Mouse (Mus musculus) neural tube, embryonic 14.5 days (tissue): ENCODE data around the gene Lypd3. TPM values are rescaled to one million over a fixed set of nuclear protein-coding genes. Genes with fewer than 3 reads are reported as not detected.
A peak's percentile ranks its signal among the peaks of the same experiment; 100 is the strongest.

Experiments
- ATAC-seq: fragments of 200-750 bp; cut with Nextera tagmentation; 2 replicates; pipeline ENCODE4 v1.8.0; 2017; ENCODE audit warnings: low read depth, mild to moderate bottlenecking, moderate TSS enrichment, moderate library complexity
- H3K27ac ChIP-seq: fragments of 300-500 bp; sonication (generic); 2 replicates; pipeline ENCODE4 v1.5.1; 2014; ENCODE audit warnings: low read depth, mild to moderate bottlenecking, control low read depth, low read length, moderate library complexity, mixed read lengths
- H3K27me3 ChIP-seq: fragments of 300-500 bp; sonication (generic); 2 replicates; pipeline ENCODE4 v1.6.1; 2014; ENCODE audit warnings: low read length; ENCODE audit not compliant: control insufficient read depth, insufficient read depth
- H3K36me3 ChIP-seq: fragments of 300-500 bp; sonication (generic); 2 replicates; pipeline ENCODE4 v1.6.1; 2014; ENCODE audit warnings: low read length, mixed read lengths; ENCODE audit not compliant: control insufficient read depth, insufficient read depth
- H3K4me1 ChIP-seq: fragments of 300-500 bp; sonication (generic); 2 replicates; pipeline ENCODE4 v1.6.1; 2014; ENCODE audit warnings: low read length; ENCODE audit not compliant: control insufficient read depth, insufficient read depth
- H3K4me2 ChIP-seq: fragments of 300-500 bp; sonication (generic); 2 replicates; pipeline ENCODE4 v1.6.1; 2014; ENCODE audit warnings: mild to moderate bottlenecking, low read depth, low read length, control low read depth
- H3K4me3 ChIP-seq: fragments of 300-500 bp; sonication (generic); 2 replicates; pipeline ENCODE4 v1.5.1; 2014; ENCODE audit warnings: low read depth, low read length, control low read depth, mixed read lengths
- H3K9ac ChIP-seq: fragments of 300-500 bp; sonication (generic); replicated peaks from 2 replicates; pipeline ENCODE4 v1.6.1; 2014; ENCODE audit warnings: low read depth, mild to moderate bottlenecking, control low read depth, low read length, mixed read lengths
- H3K9me3 ChIP-seq: fragments of 300-500 bp; sonication (generic); 2 replicates; pipeline ENCODE4 v1.6.1; 2016; ENCODE audit warnings: low read length; ENCODE audit not compliant: control insufficient read depth
- WGBS: fragments of 180-500 bp; shearing (Covaris S2); extraction: QIAGEN DNeasy Blood & Tissue Kit; methylation state at CpG from one replicate; pipeline ENCODE4 v1.1.7; 2014; 5-methylcytosine and 5-hydroxymethylcytosine counted together
- polyA plus RNA-seq: library from polyadenylated mRNA; unstranded; fragments of >200 nt; fragmentation: Nextera tagmentation; extraction: Ambion mirVana; gene quantifications from 2 replicates; pipeline ENCODE4 v1.2.1, GENCODE M21; 2014

Gene Lypd3
- polyA plus RNA-seq, result 0.16 TPM in 1 of 2 replicates, not detected in the other

- WGBS, result 16% methylated on average over 15 of the region's 15 CpGs
- Histone ChIP-seq H3K9me3 (no peaks in the 10 kb centered on the region), H3K4me3 (no peak within 1 kb of the TSS), H3K36me3 (no peaks in the 10 kb centered on the region), H3K4me1 (peaks cover 7% of the 10 kb centered on the region; the same call in 1 of the 2 replicates), H3K27me3 (peaks cover 32% of the 10 kb centered on the region), H3K9ac (no peak within 1 kb of the TSS), H3K27ac (no peak within 1 kb of the TSS), H3K4me2 (no peak within 1 kb of the TSS)
- ATAC-seq, result no peak
These were observed at the start of gene Lypd3 for GRCm38 (mm10) chr7:24636264-24636663. Gene Lypd3, plus strand, starts transcription at chr7:24636550.

- peak overlapping the region; percentile 68 for H3K4me2 ChIP-seq
- no peak overlapping the region for H3K27ac ChIP-seq
- peak overlapping the region; percentile 71 for H3K9ac ChIP-seq
- H3K27me3 ChIP-seq, result peaks cover 17% of the 10 kb centered on the region
- WGBS, result 8% methylated on average over 8 of the region's 8 CpGs
- H3K4me1 ChIP-seq, result no peaks in the 10 kb centered on the region
- ATAC-seq, result peak; percentile 60
- H3K9me3 ChIP-seq, result no peaks in the 10 kb centered on the region
- no peaks in the 10 kb centered on the region for H3K36me3 ChIP-seq
- peak overlapping the region; percentile 51 for H3K4me3 ChIP-seq
These were observed 49.5 kb upstream of the Lypd3 start for GRCm38 (mm10) chr7:24586828-24587227.

- Histone ChIP-seq H3K4me1 (no peaks in the 10 kb centered on the region), H3K4me3 (peak within 1 kb of the TSS; percentile 51), H3K27ac (no peak within 1 kb of the TSS), H3K9me3 (no peaks in the 10 kb centered on the region), H3K9ac (peak within 1 kb of the TSS; percentile 71), H3K4me2 (peak within 1 kb of the TSS; percentile 68), H3K27me3 (peaks cover 17% of the 10 kb centered on the region), H3K36me3 (no peaks in the 10 kb centered on the region)
- peak; percentile 67 for ATAC-seq
- WGBS, result 6% methylated on average over 30 of the region's 30 CpGs
These were observed 48.8 kb upstream of the Lypd3 start, which contains the start of the genes Ethe1 and Zfp575 for GRCm38 (mm10) chr7:24587330-24588105. Gene Ethe1, plus strand, starts transcription at chr7:24587543. Gene Zfp575, minus strand, starts transcription at chr7:24587641.

GRCm38 (mm10) chr7:24588336-24588735, 48.0 kb upstream of the Lypd3 start:
- ATAC-seq, result no peak
- H3K4me3 ChIP-seq, result no peak overlapping the region
- no peak overlapping the region for H3K27ac ChIP-seq
- peaks cover under 1% of the 10 kb centered on the region; the same call in 1 of the 2 replicates for H3K4me1 ChIP-seq
- no peaks in the 10 kb centered on the region for H3K9me3 ChIP-seq
- peaks cover 17% of the 10 kb centered on the region for H3K27me3 ChIP-seq
- H3K4me2 ChIP-seq, result no peak overlapping the region
- WGBS, result 85% methylated on average over 13 of the region's 13 CpGs
- no peaks in the 10 kb centered on the region for H3K36me3 ChIP-seq
- no peak overlapping the region for H3K9ac ChIP-seq

GRCm38 (mm10) chr7:24591735-24592134, 44.6 kb upstream of the Lypd3 start:
- no peak overlapping the region for H3K27ac ChIP-seq
- 69% methylated on average over 5 of the region's 5 CpGs for WGBS
- H3K4me2 ChIP-seq, result no peak overlapping the region
- H3K9me3 ChIP-seq, result no peaks in the 10 kb centered on the region
- H3K4me1 ChIP-seq, result peaks cover 3% of the 10 kb centered on the region; the same call in 1 of the 2 replicates
- ATAC-seq, result no peak
- no peak overlapping the region for H3K4me3 ChIP-seq
- no peaks in the 10 kb centered on the region for H3K36me3 ChIP-seq
- no peak overlapping the region for H3K9ac ChIP-seq
- H3K27me3 ChIP-seq, result 0 out of 2 replicates have a peak, but pooled peaks cover 2% of the 10 kb centered on the region

- H3K36me3 ChIP-seq, result no peaks in the 10 kb centered on the region
- H3K27me3 ChIP-seq, result 0 out of 2 replicates have a peak, but pooled peaks cover 2% of the 10 kb centered on the region
- H3K9me3 ChIP-seq, result no peaks in the 10 kb centered on the region
- no peak overlapping the region for H3K4me2 ChIP-seq
- peaks cover 3% of the 10 kb centered on the region; the same call in 1 of the 2 replicates for H3K4me1 ChIP-seq
- H3K9ac ChIP-seq, result no peak overlapping the region
- 58% methylated on average over 4 of the region's 4 CpGs for WGBS
- no peak overlapping the region for H3K4me3 ChIP-seq
- H3K27ac ChIP-seq, result no peak overlapping the region
- no peak for ATAC-seq
These were observed 44.2 kb upstream of the Lypd3 start for GRCm38 (mm10) chr7:24592163-24592562.

- Histone ChIP-seq H3K4me1 (peaks cover 3% of the 10 kb centered on the region; the same call in 1 of the 2 replicates), H3K9ac (no peak overlapping the region), H3K27me3 (0 out of 2 replicates have a peak, but pooled peaks cover 2% of the 10 kb centered on the region), H3K4me3 (no peak overlapping the region), H3K4me2 (no peak overlapping the region), H3K27ac (no peak overlapping the region), H3K36me3 (no peaks in the 10 kb centered on the region), H3K9me3 (no peaks in the 10 kb centered on the region)
- WGBS, result 79% methylated on average over 6 of the region's 6 CpGs
- ATAC-seq, result no peak
These were observed 43.6 kb upstream of the Lypd3 start for GRCm38 (mm10) chr7:24592781-24593180.

- 0 out of 2 replicates have a peak, but pooled peaks cover 2% of the 10 kb centered on the region for H3K27me3 ChIP-seq
- peaks cover 3% of the 10 kb centered on the region; the same call in 1 of the 2 replicates for H3K4me1 ChIP-seq
- peak; percentile 91 for ATAC-seq
- H3K27ac ChIP-seq, result no peak overlapping the region
- H3K4me3 ChIP-seq, result peak overlapping the region; percentile 44
- H3K4me2 ChIP-seq, result peak overlapping the region; percentile 51
- WGBS, result 3% methylated on average over 38 of the region's 39 CpGs
- peak overlapping the region; percentile 56 for H3K9ac ChIP-seq
- H3K36me3 ChIP-seq, result no peaks in the 10 kb centered on the region
- no peaks in the 10 kb centered on the region for H3K9me3 ChIP-seq
These were observed 42.6 kb upstream of the Lypd3 start for GRCm38 (mm10) chr7:24593621-24594308.
